Mouse (Mus musculus) adrenal gland, postnatal 36 days (tissue): ENCODE measurements around the gene Drd1. TPM values are rescaled to one million over a fixed set of nuclear protein-coding genes. Genes with fewer than 3 reads are reported as not detected.

Source experiments
- DNase-seq, 2 experiments: peaks; one replicate each; pipeline ENCODE4 v3.0.0; 2021; ENCODE audit warnings: mixed read lengths in 1 of 2
- long read RNA-seq, 2 experiments: library from polyadenylated mRNA; stranded (forward); transcript quantifications; one replicate each; pipeline ENCODE4 v2.0.0; 2021; ENCODE audit warnings: borderline sequencing depth in 2 of 2
- total RNA-seq, 2 experiments: library from RNA; stranded (reverse); gene quantifications; 2 replicates each; pipeline ENCODE4 v1.2.3; 2021

The Drd1 gene
- under 1 TPM in 1 of 2 experiments, not detected in 1; 0.30 TPM for total RNA-seq
- long read RNA-seq, experiment 1 = 0 reads
- long read RNA-seq, experiment 2 = 0 reads

DNA sequence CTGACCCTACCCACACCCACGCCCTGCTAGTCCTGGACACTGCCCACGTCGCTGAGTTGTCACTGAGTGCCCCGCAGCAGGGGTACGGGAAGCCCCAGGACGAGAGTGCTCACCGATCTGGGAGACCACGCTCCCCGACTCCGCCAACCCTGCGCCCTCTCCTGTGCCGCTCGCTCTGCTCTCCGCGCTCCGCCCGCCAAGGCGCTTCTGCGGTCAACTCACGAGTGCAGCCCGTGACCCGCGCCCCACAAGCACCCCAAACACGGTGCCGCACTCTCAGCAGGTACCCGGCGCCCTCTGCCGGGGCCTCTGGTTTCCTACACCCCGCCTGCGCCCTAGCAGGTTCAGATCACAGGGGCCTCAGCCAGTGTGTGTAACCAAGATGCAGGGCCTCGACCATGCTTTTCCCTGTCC is at the start of gene Drd1:
Gene Drd1, minus strand, starts transcription at position 258 of the 414 bp plus-strand sequence.
- DNase-seq = peak; percentile 67 to 83

DNA sequence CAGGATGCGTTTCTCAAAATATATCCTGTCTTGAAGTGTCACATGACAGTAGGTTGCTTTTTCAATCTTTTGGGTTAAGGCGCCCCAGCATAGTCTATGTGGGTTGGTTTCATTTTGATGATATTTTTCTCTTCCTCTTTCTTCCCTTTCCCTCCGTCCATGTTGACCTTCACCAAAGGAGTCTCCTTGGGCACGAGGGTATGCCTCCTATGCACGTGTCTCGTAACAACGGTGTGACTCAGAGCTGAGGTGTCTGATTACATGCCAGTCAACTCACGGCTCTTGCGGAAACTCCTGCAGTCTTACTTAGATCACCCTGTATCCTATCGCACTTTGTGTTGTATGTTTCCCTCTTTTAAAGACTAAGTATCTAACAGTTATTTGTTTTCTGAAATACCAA is 48.4 kb upstream of the Drd1 start:
- DNase-seq = peak in 1 of 2 experiments; percentile 50

DNA sequence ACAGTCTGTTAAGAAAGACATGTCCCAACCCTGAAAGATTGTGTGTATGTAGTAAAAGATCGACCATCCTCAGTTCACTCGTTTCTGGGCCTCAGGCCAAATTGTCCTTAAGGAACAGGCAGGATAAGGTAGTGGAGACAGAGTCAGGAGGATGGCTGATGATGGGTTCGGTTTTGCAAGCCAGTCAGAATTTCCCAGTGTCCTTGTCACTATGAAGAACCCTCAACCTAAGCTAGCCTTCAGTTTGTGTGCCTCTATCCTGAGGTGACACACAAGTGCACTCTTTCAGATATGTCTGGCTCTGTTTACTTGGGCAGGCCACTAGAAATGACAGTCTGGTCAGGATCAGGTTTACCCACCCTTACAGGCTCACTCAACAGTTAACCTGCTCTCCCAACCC is 47.8 kb upstream of the Drd1 start:
- DNase-seq = no peak

DNA sequence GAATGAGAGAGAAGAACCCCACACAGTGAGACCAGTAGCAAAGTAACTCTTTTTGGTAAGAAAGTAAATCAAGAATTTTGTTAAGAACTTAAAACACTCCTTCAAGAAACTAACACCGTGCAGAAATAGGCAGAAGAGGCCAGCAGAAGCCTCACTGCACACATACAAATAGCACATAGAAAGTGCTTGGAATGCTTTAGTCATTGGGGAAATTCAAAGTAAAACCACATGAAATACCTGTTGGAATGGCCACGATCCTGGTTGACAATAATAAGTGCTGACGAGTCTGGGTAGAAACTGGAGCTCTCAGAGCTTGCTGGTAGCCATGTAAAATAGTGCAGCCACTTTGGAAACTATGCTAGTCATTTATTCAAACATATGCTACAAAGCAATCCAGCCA is 46.6 kb upstream of the Drd1 start:
- DNase-seq = no peak

DNA sequence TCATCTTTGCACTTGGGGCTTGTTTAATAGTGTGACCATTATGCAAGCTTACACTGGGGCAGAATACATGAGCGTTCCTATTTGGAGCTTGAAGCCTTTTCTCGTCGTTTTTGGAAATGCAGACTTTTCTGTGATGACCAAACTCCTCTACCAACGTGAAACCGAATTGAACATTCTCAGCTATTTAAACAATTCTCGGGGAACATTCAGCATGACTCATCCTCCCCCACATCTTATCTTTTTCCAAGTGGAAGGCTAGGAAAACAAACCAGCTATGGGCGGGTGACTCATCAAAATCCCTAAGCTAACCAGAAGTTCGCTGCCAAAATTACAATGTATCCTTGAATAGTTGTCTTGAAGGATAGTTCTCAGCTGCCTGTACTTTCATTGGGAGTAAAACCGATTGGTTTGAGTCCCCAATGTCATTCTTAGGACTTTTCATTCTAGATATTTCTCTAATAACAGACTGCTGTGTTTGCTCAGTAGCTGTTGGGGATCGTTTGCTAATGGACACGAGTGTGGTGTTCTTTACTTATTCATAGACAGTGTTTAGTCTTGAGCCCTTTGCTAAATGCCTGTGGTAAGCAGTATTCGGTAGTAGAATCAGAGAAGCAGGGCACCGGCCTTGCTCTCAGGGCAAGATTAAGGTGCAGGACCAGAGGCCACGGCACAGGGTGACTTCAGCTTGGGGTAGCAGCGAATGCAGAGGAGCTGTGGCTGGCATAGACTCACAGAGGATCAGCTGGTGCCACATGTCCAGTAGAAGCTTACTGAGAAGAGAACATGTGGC is 45.7 kb upstream of the Drd1 start:
- DNase-seq = peak; percentile 43 to 52

DNA sequence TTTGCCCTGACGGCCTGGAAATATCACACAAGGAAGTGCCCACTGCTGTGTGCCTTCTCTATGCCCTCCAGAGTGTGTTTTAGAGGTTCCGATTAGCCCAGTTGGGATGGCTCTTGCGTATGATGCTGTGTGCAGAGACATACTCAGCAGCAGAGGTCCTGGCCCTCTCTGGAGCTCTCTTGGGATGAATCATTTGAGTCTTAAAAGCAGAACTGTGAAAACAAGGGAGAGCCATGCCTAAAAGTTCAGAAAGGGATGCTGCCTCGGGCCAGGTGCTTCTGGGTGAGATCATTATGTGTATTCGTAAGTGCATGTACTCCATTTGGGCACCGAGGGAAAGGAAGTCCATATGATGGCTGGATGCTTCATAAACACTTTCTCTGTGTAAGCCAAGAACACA is 42.3 kb upstream of the Drd1 start:
- no peak for DNase-seq

DNA sequence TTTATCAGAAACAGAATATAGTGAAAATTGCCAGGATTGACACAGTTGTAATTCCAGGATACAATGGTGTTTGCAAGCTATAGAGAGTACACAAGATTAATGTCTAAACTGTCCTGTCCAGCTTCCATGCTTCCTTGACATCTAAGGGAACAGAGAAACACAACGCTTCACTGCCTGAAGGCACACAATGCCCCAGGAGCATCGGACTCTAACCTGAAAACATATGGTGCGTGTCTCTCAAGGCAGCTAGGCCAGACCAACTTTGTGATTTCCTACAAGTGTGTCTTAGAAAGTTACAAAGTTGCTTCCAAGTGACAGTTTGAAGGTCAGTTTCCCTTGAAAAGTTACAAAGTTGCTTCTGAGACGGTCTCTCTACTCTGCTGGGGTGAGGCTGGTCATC is 41.7 kb upstream of the Drd1 start:
- DNase-seq = no peak

DNA sequence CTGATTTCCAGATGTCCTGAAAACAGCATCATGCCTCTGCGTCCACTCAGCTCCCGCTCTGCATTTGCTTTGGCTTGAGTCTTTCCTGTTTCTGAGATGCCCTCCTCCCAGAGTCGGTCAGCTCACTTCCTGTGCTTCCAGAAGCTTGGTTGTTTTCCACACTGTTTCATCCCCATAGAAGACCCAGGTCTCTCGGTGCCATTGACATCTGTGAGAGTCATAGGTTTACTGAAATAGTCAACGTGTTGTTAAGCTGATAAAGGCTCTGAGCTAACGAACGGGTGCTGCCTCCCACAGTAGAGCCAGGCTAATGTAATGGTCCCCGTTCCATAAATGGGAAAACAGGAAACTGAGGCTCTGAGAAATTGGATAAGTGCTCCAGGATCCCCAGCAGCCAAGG is 40.2 kb upstream of the Drd1 start:
- no peak for DNase-seq

DNA sequence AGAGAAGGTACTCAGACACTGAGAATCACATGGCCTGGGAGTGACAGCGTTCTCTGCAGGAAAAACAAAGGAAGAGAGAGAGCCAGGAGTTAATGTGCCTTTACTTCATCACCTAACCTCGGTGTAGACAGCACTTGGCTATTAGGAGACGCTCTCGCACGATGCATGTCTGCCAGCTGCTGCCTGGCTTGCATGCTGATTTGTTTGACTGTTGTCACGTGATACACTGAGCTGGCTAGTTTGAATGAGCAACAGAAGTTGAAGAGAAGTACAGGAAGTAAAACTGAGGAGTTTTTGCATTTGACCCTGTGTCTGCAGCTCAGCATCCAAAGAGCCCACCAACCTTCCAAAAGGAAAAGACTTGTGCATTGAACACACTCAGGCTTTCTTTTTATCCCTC is 39.5 kb upstream of the Drd1 start:
- DNase-seq = no peak

DNA sequence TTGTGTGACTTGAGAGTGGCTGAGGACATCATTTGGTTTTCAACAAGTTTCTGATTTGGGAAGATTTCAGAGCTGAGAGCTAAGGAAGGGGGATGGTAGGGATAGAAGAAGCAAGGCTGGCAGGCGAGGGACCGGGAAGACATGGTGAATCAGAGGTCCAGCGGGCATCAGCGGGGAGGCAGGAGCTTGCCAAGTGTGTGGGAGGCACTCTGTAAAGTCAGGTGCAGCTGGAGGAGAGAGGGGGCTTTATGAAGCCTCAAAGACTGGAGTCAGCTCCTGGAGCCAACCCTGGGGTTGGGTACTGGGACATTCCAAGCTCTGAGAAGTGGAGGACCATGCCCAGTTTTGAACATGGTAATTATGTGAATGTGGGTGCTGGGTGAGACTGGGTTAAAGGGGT is 38.8 kb upstream of the Drd1 start:
- DNase-seq = no peak

DNA sequence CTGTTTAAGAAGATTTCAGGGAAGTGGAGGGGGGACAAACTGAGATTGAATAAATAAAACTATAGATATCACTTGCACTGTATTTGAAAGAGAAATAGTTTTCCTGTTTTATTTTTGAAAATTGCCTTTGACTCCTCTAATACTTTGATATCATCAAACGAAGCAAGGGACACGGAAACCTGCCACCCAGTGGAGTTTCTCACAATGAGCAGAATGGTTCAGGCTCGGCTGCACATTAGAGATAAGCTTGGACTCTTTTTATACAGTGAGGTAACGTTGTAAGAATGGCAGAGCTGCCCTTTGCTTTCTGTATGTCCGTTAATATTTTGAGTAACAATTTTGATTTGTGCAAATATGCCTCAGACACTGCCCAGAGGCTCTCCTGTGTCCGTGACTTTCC is 36.2 kb upstream of the Drd1 start:
- DNase-seq = no peak

DNA sequence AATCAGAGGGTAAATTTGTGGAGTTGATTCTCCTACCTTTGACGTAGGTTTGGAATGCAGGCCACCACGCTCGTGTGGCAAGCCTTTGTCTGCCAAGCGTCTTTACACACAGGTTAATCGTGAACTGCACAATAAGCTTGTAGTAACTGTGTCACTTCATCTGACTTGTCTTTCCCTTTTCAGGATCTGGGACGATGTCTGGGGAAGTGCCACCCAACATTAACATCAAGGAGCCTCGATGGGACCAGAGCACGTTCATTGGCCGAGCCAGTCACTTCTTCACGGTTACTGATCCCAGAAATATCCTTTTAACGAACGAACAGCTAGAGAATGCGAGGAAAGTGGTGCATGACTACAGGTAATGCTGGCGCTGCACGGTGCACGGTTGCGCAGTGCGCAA is 29.8 kb upstream of the Drd1 start:
- no peak for DNase-seq

DNA sequence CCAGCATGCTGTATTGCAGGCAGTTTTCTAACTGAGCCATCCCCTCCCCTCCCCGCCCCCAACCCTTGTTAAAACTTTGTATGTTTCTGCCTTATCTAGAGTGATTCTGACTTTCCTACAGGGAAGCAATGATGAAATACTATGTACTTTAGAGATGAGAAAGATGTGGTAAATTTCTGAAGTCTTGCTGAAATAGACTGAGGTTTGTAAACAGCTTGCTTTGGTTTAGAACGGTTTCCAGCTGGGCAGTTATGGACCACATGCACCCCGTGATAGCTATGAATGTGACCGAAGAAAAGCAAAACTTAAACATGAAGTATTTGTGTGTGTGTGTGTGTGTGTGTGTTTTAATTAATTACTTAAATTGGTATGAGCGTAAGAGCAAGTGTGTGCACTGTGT is 29.3 kb upstream of the Drd1 start:
- DNase-seq = no peak

DNA sequence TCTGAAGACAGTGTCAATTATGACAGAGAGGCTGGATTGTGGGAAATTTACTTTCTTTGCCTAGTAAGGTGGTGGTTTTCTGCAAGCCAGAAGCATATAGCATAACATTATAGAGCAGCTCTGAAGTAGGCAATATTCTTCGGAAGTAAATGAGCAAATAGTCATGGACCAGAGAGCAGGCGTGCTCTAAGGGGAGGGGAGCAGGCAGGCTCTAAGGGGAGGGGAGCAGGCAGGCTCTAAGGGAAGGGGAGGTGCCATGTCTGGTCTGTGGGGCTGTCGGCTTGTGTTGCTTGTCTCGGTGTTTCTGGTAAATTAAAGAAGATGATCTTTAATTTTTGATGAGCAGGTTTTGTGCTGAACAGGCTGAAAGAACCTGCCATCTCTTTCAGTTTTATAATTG is 28.7 kb upstream of the Drd1 start:
- DNase-seq = no peak

DNA sequence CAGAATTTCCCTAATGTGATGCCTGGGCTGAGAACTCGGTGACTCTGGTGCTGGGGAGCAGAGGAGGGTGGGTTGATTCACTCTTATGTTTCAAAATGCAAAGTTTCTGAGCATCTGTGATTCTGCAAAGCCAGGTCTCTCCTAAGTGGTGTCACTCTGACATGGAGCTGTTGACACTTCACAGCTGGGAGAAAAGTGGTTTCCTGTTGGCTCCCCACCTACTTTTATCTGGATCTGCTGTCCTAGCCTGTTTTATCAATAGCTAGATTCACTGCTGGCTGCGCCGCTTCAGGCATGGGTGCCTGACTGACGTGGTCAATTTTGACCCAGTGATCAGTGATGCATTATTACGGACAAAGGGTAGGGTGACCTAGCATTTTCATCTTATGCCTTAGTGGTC is 27.4 kb upstream of the Drd1 start:
- DNase-seq = no peak

DNA sequence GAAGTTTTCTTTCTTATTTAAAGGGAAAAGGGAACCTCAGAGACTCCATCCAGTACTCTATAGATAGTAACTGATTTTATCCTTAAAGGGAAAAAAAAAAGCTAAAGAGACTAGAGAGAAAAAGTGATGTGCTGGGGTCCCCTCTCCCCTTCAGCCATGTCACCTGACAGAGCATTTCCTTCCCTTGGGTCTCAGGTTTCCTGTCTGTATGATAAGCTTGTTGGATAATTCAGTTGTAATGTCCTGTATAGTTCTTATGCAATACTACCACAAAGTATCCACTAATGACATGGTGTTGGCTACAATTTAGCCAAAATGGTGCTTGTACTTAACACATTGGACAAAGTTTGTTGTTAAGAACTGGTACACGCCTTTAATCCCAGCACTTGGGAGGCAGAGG is 25.3 kb upstream of the Drd1 start:
- DNase-seq = no peak

DNA sequence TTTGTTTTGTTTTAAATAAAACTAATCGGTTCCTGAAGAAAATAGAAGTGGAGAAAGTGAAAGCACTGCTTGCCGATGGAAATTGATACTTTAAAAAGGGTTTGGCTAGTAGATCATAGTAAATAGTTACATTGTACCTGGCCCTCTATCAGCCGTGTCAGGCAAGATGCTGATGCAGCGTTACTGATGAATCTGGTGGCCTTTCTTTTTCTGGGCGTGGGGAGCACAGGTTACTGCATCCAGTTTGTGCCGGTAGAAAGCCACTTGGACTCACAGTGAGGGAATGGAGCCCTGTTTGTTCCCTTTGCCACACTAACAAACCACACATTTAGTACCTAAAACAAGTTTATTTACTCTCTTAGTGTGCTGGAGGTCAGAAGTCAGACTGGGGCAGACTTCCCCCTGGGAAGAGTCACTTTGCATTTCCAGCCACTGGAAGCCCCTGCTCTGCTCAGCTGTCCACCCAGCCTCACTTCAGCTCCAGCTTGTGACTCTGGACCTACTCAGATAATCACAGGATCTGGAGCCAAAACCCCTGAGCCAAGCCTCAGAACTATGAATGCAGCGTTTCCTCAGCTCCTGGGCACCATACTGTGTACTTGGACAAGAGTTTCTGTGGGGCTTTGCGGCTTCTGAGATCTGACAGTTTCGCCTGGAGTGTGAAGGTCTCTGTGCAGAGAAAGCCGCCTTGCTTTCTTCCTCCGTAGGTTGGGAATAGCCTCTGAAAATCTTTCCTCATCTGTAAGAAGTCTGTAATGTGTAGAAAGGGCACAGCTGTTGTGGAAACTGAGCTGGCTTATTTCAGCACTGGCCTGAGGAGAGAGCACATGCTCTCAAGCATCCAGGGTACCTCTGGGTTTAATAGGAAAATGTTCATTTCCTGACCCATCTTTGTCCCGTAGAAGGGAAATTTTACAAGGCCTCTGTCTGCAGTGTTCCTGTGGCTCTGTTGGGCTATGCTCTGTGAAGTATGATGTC is 24.6 kb upstream of the Drd1 start:
- DNase-seq = no peak

DNA sequence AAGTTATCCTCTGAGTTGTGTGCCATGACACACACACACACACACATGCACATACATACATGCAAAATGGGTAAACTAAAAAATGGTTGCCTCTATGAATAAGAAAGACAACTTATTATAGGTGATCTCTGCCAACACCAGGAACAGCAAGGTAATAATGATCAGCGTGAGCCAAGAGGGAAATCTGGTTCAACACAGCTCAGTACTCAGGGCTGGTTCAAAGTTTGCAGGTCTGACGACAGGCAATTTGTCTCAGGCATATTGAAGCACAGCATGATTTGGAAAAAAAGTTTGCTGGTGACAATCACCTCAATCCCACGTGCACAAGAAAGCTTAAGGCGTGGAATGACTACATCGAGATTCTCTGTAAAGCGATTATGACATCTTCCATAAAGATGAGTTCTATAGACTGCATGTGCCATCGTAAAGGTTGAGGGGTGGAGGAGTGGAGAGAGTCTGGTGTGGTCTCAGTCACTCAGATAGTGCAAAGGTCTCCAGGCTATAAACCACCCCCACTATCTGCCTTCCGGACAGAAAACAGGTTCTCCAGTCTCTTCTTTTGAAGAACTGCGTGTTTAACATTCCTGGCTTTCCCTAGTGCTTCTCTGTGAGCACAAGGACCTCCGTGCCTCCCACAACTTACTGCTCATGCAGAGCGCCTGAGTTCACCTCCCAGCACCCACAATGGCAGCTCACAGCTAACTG is 22.1 kb upstream of the Drd1 start:
- no peak for DNase-seq

DNA sequence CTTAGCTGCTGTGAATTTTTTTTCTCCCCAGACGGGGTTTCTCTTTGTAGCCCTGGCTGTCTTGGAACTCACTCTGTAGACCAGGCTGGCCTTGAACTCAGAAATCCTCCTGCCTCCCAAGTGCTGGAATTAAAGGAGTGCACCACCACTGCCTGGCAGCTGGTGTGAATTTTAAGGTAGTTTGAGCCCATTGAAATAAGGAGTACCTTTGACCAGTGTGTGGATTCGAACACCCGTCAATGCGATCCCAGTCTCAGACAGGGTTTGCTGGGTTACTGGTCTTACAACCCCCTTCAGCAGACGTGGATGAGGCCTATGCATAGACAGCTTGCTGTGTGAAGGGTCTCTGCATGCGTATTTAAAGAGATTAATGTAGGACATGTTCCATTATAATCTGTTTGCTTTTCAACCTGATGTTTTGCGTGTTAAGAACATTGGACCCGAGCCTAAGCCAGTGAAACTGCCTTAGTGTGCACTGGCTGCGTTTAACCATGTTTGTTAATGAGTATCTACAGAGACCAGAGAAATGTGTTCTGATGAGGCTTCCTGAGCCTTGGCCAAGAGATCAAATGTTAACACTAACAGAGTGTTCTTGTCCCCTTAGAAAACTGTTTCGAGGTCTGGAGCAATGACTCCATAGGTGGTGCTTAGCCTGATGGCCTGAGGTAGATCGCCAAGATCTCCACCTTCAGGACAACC is 21.4 kb upstream of the Drd1 start:
- DNase-seq = no peak

DNA sequence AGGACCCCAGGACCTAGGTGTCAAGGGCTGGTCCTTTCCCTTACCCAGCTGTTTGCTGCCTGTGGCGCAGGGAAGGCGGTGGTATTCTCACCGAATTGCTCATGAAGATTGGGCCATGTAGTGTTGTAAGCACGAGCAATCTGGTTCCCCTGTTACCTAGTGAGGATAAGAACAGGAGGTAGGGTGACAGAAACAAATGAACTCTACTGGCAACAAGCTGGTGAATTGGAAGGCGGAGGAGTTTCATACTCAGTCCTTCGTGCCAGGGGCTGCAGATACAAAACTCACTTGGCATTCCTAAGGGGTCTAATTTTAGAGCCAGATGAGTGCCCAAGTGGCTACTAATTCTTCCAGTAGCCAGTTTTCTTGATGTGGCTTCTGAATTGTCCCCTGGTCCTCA is 20.5 kb upstream of the Drd1 start:
- DNase-seq = no peak

DNA sequence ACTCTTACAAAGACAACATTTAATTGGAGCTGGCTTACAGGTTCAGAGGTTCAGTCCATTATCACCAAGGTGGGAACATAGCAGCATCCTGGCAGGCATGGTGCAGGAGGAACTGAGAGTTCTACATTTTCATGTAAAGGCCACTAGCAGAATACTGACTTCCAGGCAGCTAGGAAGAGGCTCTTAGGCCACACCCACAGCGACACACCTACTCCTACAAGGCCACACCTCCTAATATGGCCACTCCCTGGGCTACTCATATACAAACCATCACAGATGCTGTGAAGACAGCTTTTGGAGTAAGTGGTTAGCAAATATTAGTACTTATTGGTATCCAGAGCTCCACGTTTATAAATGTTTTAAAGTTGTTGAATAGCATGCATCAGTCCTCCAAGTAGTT is 19.9 kb upstream of the Drd1 start:
- DNase-seq = no peak

DNA sequence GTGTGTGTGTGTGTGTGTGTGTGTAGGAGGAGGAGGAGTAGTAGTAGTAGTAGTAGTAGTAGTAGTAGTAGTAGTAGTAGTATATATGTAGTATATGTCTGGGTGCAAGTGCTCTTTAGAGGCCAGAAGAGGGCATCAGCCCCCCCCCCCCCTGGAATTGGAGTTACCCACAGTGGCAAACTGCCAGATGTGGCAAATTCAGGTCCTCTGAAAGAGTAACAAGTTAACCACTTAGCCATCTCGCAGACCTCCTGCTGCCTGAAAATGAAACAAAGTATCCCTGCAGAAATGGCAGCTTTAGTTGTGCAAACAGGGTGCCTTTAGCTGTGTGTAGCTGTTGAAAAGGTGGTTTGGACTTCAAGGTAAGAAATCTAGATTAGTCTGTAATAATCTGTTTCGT is 18.0 kb upstream of the Drd1 start:
- peak in 1 of 2 experiments; percentile 20 for DNase-seq
